Mouse (Mus musculus) hindbrain, embryonic 10.5 days (tissue): ENCODE results near the gene Ctse. TPM values are rescaled to one million over a fixed set of nuclear protein-coding genes. Genes with fewer than 3 reads are reported as not detected.

Experiments
- DNase-seq: peaks from one replicate; pipeline ENCODE4 v3.0.0-alpha.2; 2017; ENCODE audit warnings: low spot score
- H3K27ac ChIP-seq: fragments of 300-500 bp; sonication (generic); 2 replicates; pipeline ENCODE4 v1.5.1; 2016; ENCODE audit warnings: mild to moderate bottlenecking, moderate library complexity
- H3K27me3 ChIP-seq: fragments of 300-500 bp; sonication (generic); 2 replicates; pipeline ENCODE4 v1.6.1; 2016; ENCODE audit warnings: mild to moderate bottlenecking; ENCODE audit not compliant: poor library complexity, insufficient read depth, severe bottlenecking
- H3K36me3 ChIP-seq: fragments of 300-500 bp; sonication (generic); 2 replicates; pipeline ENCODE4 v1.6.1; 2016; ENCODE audit warnings: mild to moderate bottlenecking, moderate library complexity
- H3K4me1 ChIP-seq: fragments of 300-500 bp; sonication (generic); replicated peaks from 2 replicates; pipeline ENCODE4 v1.6.1; 2016; ENCODE audit warnings: mild to moderate bottlenecking
- H3K4me3 ChIP-seq: fragments of 300-500 bp; sonication (generic); 2 replicates; pipeline ENCODE4 v1.5.1; 2016; ENCODE audit warnings: mild to moderate bottlenecking, moderate library complexity
- H3K9me3 ChIP-seq: fragments of 300-500 bp; sonication (generic); 2 replicates; pipeline ENCODE4 v1.6.1; 2016; ENCODE audit warnings: mild to moderate bottlenecking, moderate library complexity
- WGBS: fragments of 180-500 bp; shearing (Covaris S2); methylation state at CpG from one replicate; pipeline ENCODE4 v1.1.7; 2016; 5-methylcytosine and 5-hydroxymethylcytosine counted together
- polyA plus RNA-seq: library from polyadenylated mRNA; unstranded; fragments of >200 nt; fragmentation: Nextera tagmentation; extraction: Ambion mirVana; gene quantifications from 2 replicates; pipeline ENCODE4 v1.2.1, GENCODE M21; 2016

The Ctse gene
- polyA plus RNA-seq, 1 experiment from 2014 or later, result not detected

- no peaks in the 10 kb centered on the region for H3K27me3 ChIP-seq
- H3K36me3 ChIP-seq, result no peaks in the 10 kb centered on the region
- 0 out of 2 replicates have a peak, but pooled peaks cover 5% of the 10 kb centered on the region for H3K4me1 ChIP-seq
- H3K9me3 ChIP-seq, result no peaks in the 10 kb centered on the region
- no peak for DNase-seq
- 71% methylated on average over 3 of the region's 3 CpGs for WGBS
- H3K4me3 ChIP-seq, result no peak overlapping the region
- H3K27ac ChIP-seq, result no peak overlapping the region
Measured at GRCm38 (mm10) chr1:131690435-131690834, 52.3 kb downstream of the Ctse start.

GRCm38 (mm10) chr1:131691356-131691755 is 53.2 kb downstream of the Ctse start:
- Histone ChIP-seq H3K4me1 (peaks cover 6% of the 10 kb centered on the region; the same call in 1 of the 2 replicates), H3K9me3 (no peaks in the 10 kb centered on the region), H3K36me3 (no peaks in the 10 kb centered on the region), H3K27ac (no peak overlapping the region), H3K4me3 (no peak overlapping the region), H3K27me3 (no peaks in the 10 kb centered on the region)
- no peak for DNase-seq

GRCm38 (mm10) chr1:131695308-131695707 is 57.2 kb downstream of the Ctse start:
- Histone ChIP-seq H3K36me3 (no peaks in the 10 kb centered on the region), H3K4me3 (no peak overlapping the region), H3K9me3 (no peaks in the 10 kb centered on the region), H3K27ac (no peak overlapping the region), H3K27me3 (no peaks in the 10 kb centered on the region), H3K4me1 (peaks cover 9% of the 10 kb centered on the region; the same call in 1 of the 2 replicates)
- DNase-seq, result no peak
- WGBS, result 64% methylated on average over 2 of the region's 2 CpGs

- no peak overlapping the region for H3K4me3 ChIP-seq
- DNase-seq, result no peak
- 57% methylated on average over 4 of the region's 4 CpGs for WGBS
- no peaks in the 10 kb centered on the region for H3K9me3 ChIP-seq
- no peaks in the 10 kb centered on the region for H3K27me3 ChIP-seq
- no peak overlapping the region for H3K27ac ChIP-seq
- no peaks in the 10 kb centered on the region for H3K36me3 ChIP-seq
- peaks cover 4% of the 10 kb centered on the region; the same call in 1 of the 2 replicates for H3K4me1 ChIP-seq
Measured at GRCm38 (mm10) chr1:131696325-131696724, 58.2 kb downstream of the Ctse start.

- H3K4me1 ChIP-seq, result peaks cover 4% of the 10 kb centered on the region; the same call in 1 of the 2 replicates
- no peak overlapping the region for H3K27ac ChIP-seq
- H3K9me3 ChIP-seq, result no peaks in the 10 kb centered on the region
- H3K4me3 ChIP-seq, result no peak overlapping the region
- no peak for DNase-seq
- no peaks in the 10 kb centered on the region for H3K36me3 ChIP-seq
- H3K27me3 ChIP-seq, result no peaks in the 10 kb centered on the region
- WGBS, result 92% methylated on average over 3 of the region's 3 CpGs
Measured at GRCm38 (mm10) chr1:131698770-131699169, 60.7 kb downstream of the Ctse start.

GRCm38 (mm10) chr1:131699642-131700041 is 61.5 kb downstream of the Ctse start:
- H3K9me3 ChIP-seq, result no peaks in the 10 kb centered on the region
- 91% methylated on average over 4 of the region's 4 CpGs for WGBS
- no peak for DNase-seq
- no peak overlapping the region for H3K4me3 ChIP-seq
- H3K27me3 ChIP-seq, result no peaks in the 10 kb centered on the region
- no peaks in the 10 kb centered on the region for H3K36me3 ChIP-seq
- peaks cover 4% of the 10 kb centered on the region; the same call in 1 of the 2 replicates for H3K4me1 ChIP-seq
- no peak overlapping the region for H3K27ac ChIP-seq

- no peak for DNase-seq
- Histone ChIP-seq H3K27me3 (no peaks in the 10 kb centered on the region), H3K36me3 (no peaks in the 10 kb centered on the region), H3K4me3 (no peak overlapping the region), H3K27ac (no peak overlapping the region), H3K4me1 (peaks cover 4% of the 10 kb centered on the region; the same call in 1 of the 2 replicates), H3K9me3 (no peaks in the 10 kb centered on the region)
- 69% methylated on average over 5 of the region's 5 CpGs for WGBS
Measured at GRCm38 (mm10) chr1:131700447-131700846, 62.3 kb downstream of the Ctse start.

GRCm38 (mm10) chr1:131701391-131701790 is 63.3 kb downstream of the Ctse start:
- peaks cover 3% of the 10 kb centered on the region; the same call in 1 of the 2 replicates for H3K4me1 ChIP-seq
- no peaks in the 10 kb centered on the region for H3K36me3 ChIP-seq
- no peak for DNase-seq
- H3K27me3 ChIP-seq, result no peaks in the 10 kb centered on the region
- 86% methylated on average over 5 of the region's 5 CpGs for whole genome bisulfite sequencing
- no peak overlapping the region for H3K27ac ChIP-seq
- no peaks in the 10 kb centered on the region for H3K9me3 ChIP-seq
- H3K4me3 ChIP-seq, result no peak overlapping the region

- DNase-seq, result no peak
- no peaks in the 10 kb centered on the region for H3K4me1 ChIP-seq
- no peaks in the 10 kb centered on the region for H3K9me3 ChIP-seq
- H3K4me3 ChIP-seq, result no peak overlapping the region
- 86% methylated on average over 8 of the region's 8 CpGs for WGBS
- no peaks in the 10 kb centered on the region for H3K36me3 ChIP-seq
- H3K27me3 ChIP-seq, result no peaks in the 10 kb centered on the region
- H3K27ac ChIP-seq, result no peak overlapping the region
Measured at GRCm38 (mm10) chr1:131702094-131702766, 64.1 kb downstream of the Ctse start.

GRCm38 (mm10) chr1:131703482-131703881 is 65.4 kb downstream of the Ctse start:
- Histone ChIP-seq H3K4me1 (no peaks in the 10 kb centered on the region), H3K36me3 (no peaks in the 10 kb centered on the region), H3K27me3 (no peaks in the 10 kb centered on the region), H3K27ac (no peak overlapping the region), H3K4me3 (no peak overlapping the region), H3K9me3 (no peaks in the 10 kb centered on the region)
- WGBS, result 93% methylated on average over 2 of the region's 2 CpGs
- DNase-seq, result no peak

- no peaks in the 10 kb centered on the region for H3K36me3 ChIP-seq
- H3K4me1 ChIP-seq, result no peaks in the 10 kb centered on the region; the same call in 1 of the 2 replicates
- H3K4me3 ChIP-seq, result no peak overlapping the region
- WGBS, result 27% methylated on average over 4 of the region's 4 CpGs
- no peaks in the 10 kb centered on the region for H3K9me3 ChIP-seq
- H3K27ac ChIP-seq, result no peak overlapping the region
- DNase-seq, result peak; percentile 40
- no peaks in the 10 kb centered on the region for H3K27me3 ChIP-seq
Measured at GRCm38 (mm10) chr1:131708338-131708737, 70.2 kb downstream of the Ctse start.

- no peaks in the 10 kb centered on the region; the same call in 1 of the 2 replicates for H3K4me1 ChIP-seq
- no peaks in the 10 kb centered on the region for H3K36me3 ChIP-seq
- H3K9me3 ChIP-seq, result no peaks in the 10 kb centered on the region
- no peaks in the 10 kb centered on the region for H3K27me3 ChIP-seq
- no peak overlapping the region for H3K27ac ChIP-seq
- no peak for DNase-seq
- 79% methylated on average over 10 of the region's 10 CpGs for WGBS
- H3K4me3 ChIP-seq, result no peak overlapping the region
Measured at GRCm38 (mm10) chr1:131711518-131711917, 73.4 kb downstream of the Ctse start.

- H3K36me3 ChIP-seq, result no peaks in the 10 kb centered on the region
- DNase-seq, result peak; percentile 81
- 41% methylated on average over 2 of the region's 2 CpGs for WGBS
- H3K4me3 ChIP-seq, result no peak overlapping the region
- no peak overlapping the region for H3K27ac ChIP-seq
- H3K27me3 ChIP-seq, result no peaks in the 10 kb centered on the region
- H3K4me1 ChIP-seq, result no peaks in the 10 kb centered on the region; the same call in 1 of the 2 replicates
- H3K9me3 ChIP-seq, result no peaks in the 10 kb centered on the region
Measured at GRCm38 (mm10) chr1:131712386-131712785, 74.3 kb downstream of the Ctse start.
